Mouse (Mus musculus): ENCODE results near the gene Cacng4. TPM values are rescaled to one million over a fixed set of nuclear protein-coding genes. Genes with fewer than 3 reads are reported as not detected.

The Cacng4 gene
- total RNA-seq, 2 experiments from 2014 or later: 0.08 TPM; not detected in 1

- DNase-seq: no peak
These were observed 22.4 kb downstream of the Cacng4 start for GRCm38 (mm10) chr11:107772002-107772401.

- no peak for DNase-seq
These were observed 26.0 kb downstream of the Cacng4 start for GRCm38 (mm10) chr11:107768361-107768760.

- DNase-seq: no peak
These were observed 27.4 kb downstream of the Cacng4 start for GRCm38 (mm10) chr11:107766932-107767331.

DNA sequence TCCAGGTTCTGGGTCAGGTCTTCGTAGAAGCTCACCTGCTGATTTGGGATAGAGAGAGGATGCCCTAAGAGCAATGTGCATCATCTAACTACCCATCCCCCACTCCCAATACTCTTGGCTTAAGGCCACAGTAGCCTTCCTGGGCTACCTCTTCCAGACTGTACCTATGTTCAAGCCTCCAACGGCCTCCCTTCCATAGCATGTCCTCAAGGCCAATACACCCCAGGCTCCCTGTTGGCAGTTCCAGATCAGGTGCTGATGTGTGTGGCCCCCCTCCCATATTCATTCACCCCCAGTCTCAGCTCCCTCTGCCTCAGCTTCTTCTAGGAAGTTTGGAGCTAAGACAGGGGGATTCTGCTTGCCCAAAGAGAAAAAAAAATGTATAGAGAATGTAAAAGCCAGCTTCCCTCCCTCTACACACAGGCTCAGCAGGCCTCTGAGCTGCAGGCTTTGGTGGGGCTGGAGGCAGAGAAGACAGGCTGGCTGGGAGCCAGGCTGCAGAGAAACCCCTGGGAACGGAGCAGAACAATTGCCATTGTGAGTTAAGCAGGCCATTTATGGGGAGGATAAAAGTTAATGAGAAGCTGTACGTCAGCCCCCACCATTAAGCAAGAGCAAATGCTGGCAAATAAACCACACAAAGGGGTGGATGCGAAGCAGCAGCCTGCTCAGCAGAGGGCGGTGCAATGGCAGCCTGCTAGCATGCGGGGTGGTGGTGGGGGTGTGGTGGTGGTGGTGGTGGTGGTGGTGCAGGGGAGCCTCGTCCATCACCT lies 31.5 kb downstream of the Cacng4 start:
- DNase-seq: no peak

DNA sequence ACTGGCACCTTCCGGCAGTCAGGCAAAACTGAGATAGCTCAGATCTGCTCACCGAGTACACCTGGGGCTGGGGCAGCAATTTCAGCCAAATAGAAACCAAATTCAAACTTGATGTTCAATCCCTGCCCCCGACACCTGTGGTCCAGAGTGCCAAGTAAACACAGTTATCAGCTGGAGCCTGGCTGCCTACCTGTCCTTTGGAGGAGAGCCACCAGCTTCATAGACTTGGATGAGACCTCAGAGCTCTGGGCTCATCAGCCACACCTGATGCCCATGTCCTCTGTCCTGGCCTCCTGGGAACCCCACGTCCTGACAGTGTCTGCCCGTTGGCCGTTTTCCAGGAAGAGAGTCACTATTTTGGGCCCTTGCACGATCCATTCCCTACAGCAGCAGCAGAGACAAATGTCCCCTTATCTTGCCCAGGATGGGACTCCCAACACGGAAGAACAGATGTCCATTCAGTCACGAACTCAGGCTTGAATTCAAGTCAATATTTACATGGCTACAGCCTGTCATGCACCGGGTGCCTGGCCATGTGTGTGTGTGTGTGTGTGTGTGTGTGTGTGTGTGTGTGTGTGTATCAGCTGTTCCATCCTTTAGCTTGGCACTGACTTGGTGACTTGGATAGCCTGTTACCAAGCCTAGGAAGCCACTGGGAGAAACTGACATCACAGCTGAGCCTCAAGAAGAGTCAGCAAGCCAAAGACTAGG lies 32.4 kb downstream of the Cacng4 start:
- no peak for DNase-seq

DNA sequence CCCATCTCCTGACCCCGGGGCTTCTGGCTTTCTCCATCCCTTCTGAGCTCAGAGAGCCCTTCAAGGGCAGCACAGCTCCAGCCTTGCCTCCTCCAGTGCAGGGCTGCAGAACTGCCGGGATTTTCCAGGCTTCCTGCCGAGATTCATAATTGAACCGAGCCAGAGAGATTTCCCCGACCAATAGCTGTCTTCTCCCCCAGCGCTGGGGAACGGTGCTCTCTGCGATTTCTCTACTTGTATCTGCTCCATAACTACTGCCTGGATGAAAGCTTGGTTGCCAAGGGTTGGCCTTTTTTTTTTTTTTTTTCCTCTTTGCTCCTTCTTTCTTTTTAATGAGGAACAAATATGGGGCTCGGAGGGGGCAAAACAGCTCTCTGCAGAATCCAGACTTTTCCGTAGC lies 34.4 kb downstream of the Cacng4 start:
- no peak for DNase-seq

- no peak for DNase-seq
These were observed 34.8 kb downstream of the Cacng4 start for GRCm38 (mm10) chr11:107759516-107759915.

- DNase-seq: no peak
These were observed 45.2 kb downstream of the Cacng4 start for GRCm38 (mm10) chr11:107749114-107749513.

GRCm38 (mm10) chr11:107748243-107749035 lies 45.9 kb downstream of the Cacng4 start:
- DNase-seq: no peak

- no peak for DNase-seq
These were observed 51.3 kb downstream of the Cacng4 start for GRCm38 (mm10) chr11:107743100-107743499.

DNA sequence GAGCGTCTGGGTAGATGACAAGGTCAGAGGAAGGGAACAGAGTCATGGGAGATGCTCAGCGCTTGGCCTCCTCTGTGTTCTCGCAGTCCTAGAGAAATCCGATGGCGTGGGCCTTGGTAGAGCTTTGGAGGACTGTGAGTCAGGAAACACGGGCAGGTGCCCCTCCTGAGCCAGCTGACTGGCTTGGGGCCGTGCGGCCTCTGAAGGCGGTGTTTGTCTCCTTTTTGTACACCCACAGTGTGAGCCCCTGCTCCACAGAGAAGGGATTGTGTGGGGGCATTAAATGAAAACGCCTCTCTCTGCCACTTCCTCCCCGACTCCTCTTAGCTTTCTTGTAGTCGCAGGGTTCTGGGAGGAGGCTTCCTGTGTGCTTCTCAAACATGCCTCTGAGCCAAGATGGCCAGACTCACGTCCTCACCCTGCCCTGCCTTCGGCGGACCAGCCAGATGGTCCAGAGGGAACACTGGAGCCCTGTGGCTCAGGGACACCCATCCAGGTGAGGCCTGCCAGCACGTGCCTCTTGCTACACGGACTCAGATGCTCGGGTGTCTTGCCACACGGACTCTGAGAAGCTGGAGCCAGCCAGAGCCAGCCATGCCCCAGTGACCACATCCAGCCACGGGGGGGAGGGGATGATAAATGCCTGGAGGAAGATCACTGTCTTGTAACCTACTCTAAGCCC lies 55.8 kb downstream of the Cacng4 start:
- DNase-seq: no peak

DNA sequence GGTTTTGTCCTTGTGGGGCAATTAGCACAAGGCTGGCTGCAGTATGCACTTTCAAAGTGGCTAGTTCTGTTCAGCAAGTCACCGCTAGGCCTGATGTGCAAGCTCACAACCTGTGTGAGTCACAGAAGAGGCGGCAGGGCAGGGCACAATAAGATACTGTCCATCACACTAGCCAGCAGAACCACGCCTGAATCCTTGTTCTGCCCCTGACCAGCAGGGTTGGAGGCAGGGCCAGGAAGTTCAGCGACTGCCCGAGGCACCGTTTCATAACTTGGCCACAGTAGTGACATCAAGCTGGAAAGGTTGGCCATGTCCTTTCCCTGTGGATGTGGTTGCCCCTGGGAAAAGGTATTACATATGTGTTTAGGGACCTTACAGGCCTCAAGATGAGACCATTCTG lies 56.5 kb downstream of the Cacng4 start:
- DNase-seq: no peak

DNA sequence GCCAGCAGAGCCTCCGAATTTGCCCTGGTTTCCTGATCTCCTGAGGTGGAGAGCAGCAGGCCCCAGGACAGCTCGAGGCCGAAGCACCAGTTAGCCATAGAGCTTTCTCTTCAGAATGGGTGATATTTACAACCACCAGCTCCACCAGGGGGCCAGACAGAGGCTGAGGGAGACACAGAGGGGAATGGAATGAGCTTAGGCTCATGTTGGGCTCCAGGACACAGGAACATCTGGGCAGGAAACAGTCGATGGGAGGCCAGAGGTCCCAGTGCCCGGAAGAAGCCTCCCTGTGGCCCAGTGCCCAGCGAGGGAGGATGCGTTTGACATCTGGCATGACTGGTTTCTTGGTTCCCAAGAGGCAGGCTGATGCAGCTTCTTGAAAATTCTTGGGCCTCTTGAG lies 60.2 kb downstream of the Cacng4 start:
- DNase-seq: peak; percentile 21

- peak; percentile 19 for DNase-seq
These were observed 62.9 kb downstream of the Cacng4 start for GRCm38 (mm10) chr11:107731498-107731897.

DNA sequence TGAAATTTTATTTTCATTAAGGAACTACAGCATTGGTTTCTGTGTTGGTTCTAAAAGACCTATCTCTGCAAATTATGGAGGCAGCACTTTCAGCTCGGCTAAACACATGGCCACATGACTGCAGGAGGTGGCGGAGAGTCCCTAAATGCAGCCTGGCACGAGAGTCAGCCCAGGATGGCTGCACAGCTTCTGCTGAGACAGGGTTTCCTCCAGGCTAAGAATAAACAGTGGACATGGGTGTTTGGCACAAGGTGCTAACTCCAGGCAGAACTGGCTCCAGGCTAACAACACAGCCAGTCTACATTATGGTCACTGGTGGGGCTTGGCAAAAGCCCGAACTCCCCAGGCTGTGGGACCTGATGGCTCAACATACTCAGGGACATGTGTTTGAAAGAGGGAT lies 63.4 kb downstream of the Cacng4 start:
- DNase-seq: peak; percentile 64

DNA sequence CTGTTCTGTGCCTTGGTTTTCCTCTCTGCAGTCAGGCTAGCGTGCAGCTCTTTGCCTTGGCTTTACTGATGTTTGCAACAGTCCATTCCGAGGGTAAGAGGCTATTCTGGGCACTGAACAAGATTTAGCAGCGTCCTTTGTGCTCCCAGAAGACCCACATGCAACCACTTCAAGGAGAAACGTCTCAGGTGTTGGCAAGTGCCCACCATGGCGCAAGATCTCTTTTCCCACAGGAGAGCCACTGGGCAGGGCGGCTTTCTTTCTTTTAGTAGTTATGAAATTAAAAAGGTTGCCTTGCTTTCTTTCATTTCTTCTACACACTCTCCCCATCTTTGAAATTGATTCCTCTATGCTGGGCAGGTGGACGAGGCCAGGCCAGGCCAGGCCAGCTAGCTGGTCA lies 65.2 kb downstream of the Cacng4 start:
- DNase-seq: no peak

- no peak for DNase-seq
These were observed 66.1 kb downstream of the Cacng4 start for GRCm38 (mm10) chr11:107728073-107728863.

DNA sequence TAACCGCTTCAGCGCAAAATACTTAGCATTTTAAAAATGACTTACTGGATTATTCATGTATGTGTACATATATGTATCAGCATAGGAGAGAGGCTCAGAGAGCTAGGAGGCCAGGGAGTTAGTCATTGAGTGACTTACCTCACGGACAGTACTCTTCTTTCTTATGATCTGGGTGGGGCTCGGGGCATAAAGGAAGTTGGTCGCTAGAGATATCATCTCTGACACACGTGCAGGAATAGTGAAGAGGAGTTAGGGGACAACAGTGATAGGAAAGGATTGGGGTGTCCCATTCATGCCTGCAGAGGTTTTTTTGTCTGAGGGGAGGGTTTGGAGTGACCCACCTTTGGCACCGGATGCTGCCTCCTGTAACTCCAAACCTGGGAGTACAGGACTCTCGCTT lies 69.8 kb downstream of the Cacng4 start:
- no peak for DNase-seq

GRCm38 (mm10) chr11:107721057-107721456 lies 73.3 kb downstream of the Cacng4 start:
- no peak for DNase-seq

GRCm38 (mm10) chr11:107720264-107721021 lies 73.9 kb downstream of the Cacng4 start:
- no peak for DNase-seq
